Mouse (Mus musculus): ENCODE results near the gene Rcan3. TPM values are rescaled to one million over a fixed set of nuclear protein-coding genes. Genes with fewer than 3 reads are reported as not detected.

Gene Rcan3
- 20.0 and 20.1 TPM in 2 replicates for polyA plus RNA-seq (2016; fragmentation: Nextera tagmentation; extraction: Ambion mirVana)

- H3K4me2 ChIP-seq (replicated peaks) = peak within 1 kb of the TSS; percentile 93
- no peaks in the 10 kb centered on the region for H3K36me3 ChIP-seq
- H3K4me3 ChIP-seq = peak within 1 kb of the TSS; percentile 78
- no peaks in the 10 kb centered on the region for H3K27me3 ChIP-seq
- H3K9me3 ChIP-seq (replicated peaks) = no peaks in the 10 kb centered on the region
- peak within 1 kb of the TSS; percentile 9 for H3K27ac ChIP-seq
- peak within 1 kb of the TSS; percentile 90 for H3K9ac ChIP-seq
- WGBS = under 1% methylated on average over 64 of the region's 79 CpGs
- H3K4me1 ChIP-seq = peaks cover 16% of the 10 kb centered on the region
- ATAC-seq (ENCODE audit: low FRiP score) = peak; percentile 77
These were observed at the start of gene Rcan3 for GRCm38 (mm10) chr4:135433443-135434394. Gene Rcan3 (minus strand): TSS chr4:135433853.

GRCm38 (mm10) chr4:135480370-135480769 lies 46.7 kb upstream of the Rcan3 start:
- Histone ChIP-seq H3K4me1 (0 out of 2 replicates have a peak, but pooled peaks cover 3% of the 10 kb centered on the region), H3K27me3 (no peaks in the 10 kb centered on the region), H3K9ac (no peak overlapping the region), H3K9me3 (replicated peaks) (no peaks in the 10 kb centered on the region), H3K4me2 (replicated peaks) (no peak overlapping the region), H3K27ac (no peak overlapping the region), H3K36me3 (peaks cover 5% of the 10 kb centered on the region; the same call in 1 of the 2 replicates), H3K4me3 (no peak overlapping the region)
- ATAC-seq (ENCODE audit: low FRiP score) = no peak
- 81% methylated on average over 9 of the region's 9 CpGs for WGBS

- H3K9me3 ChIP-seq (replicated peaks) = no peaks in the 10 kb centered on the region
- H3K9ac ChIP-seq = no peak overlapping the region
- no peak overlapping the region for H3K4me3 ChIP-seq
- 87% methylated on average over 10 of the region's 10 CpGs for WGBS
- no peak overlapping the region for H3K27ac ChIP-seq
- H3K4me1 ChIP-seq = 0 out of 2 replicates have a peak, but pooled peaks cover 3% of the 10 kb centered on the region
- H3K36me3 ChIP-seq = peaks cover 5% of the 10 kb centered on the region; the same call in 1 of the 2 replicates
- ATAC-seq (ENCODE audit: low FRiP score) = no peak
- H3K27me3 ChIP-seq = no peaks in the 10 kb centered on the region
- H3K4me2 ChIP-seq (replicated peaks) = no peak overlapping the region
These were observed 44.2 kb upstream of the Rcan3 start for GRCm38 (mm10) chr4:135477851-135478250.

- no peak overlapping the region for H3K4me2 ChIP-seq (replicated peaks)
- ATAC-seq (ENCODE audit: low FRiP score) = no peak
- no peaks in the 10 kb centered on the region for H3K9me3 ChIP-seq (replicated peaks)
- no peak overlapping the region for H3K27ac ChIP-seq
- no peaks in the 10 kb centered on the region for H3K4me1 ChIP-seq
- H3K9ac ChIP-seq = no peak overlapping the region
- H3K4me3 ChIP-seq = no peak overlapping the region
- WGBS = 89% methylated on average over 11 of the region's 11 CpGs
- no peaks in the 10 kb centered on the region for H3K27me3 ChIP-seq
- peaks cover 9% of the 10 kb centered on the region; the same call in 1 of the 2 replicates for H3K36me3 ChIP-seq
These were observed 29.8 kb upstream of the Rcan3 start for GRCm38 (mm10) chr4:135463406-135463805.

GRCm38 (mm10) chr4:135453572-135453971 lies 19.9 kb upstream of the Rcan3 start:
- WGBS = 78% methylated on average over 12 of the region's 12 CpGs
- H3K9me3 ChIP-seq (replicated peaks) = no peaks in the 10 kb centered on the region
- no peak for ATAC-seq (ENCODE audit: low FRiP score)

GRCm38 (mm10) chr4:135453164-135453563 lies 19.5 kb upstream of the Rcan3 start:
- Histone ChIP-seq H3K36me3 (no peaks in the 10 kb centered on the region), H3K4me2 (replicated peaks) (no peak overlapping the region), H3K9me3 (replicated peaks) (no peaks in the 10 kb centered on the region), H3K4me1 (peaks cover 13% of the 10 kb centered on the region; the same call in 1 of the 2 replicates), H3K27me3 (no peaks in the 10 kb centered on the region), H3K4me3 (no peak overlapping the region), H3K27ac (no peak overlapping the region), H3K9ac (no peak overlapping the region)
- 79% methylated on average over 6 of the region's 6 CpGs for WGBS
- no peak for ATAC-seq (ENCODE audit: low FRiP score)

More at GRCm38 (mm10) chr4:135453572-135453971, 19.9 kb upstream of the Rcan3 start:
- H3K36me3 ChIP-seq = no peaks in the 10 kb centered on the region
- no peak overlapping the region for H3K27ac ChIP-seq
- no peak overlapping the region for H3K9ac ChIP-seq
- H3K4me3 ChIP-seq = no peak overlapping the region
- H3K27me3 ChIP-seq = no peaks in the 10 kb centered on the region
- no peak overlapping the region for H3K4me2 ChIP-seq (replicated peaks)
- peaks cover 13% of the 10 kb centered on the region; the same call in 1 of the 2 replicates for H3K4me1 ChIP-seq

GRCm38 (mm10) chr4:135451360-135452015 lies 17.8 kb upstream of the Rcan3 start:
- no peak for ATAC-seq (ENCODE audit: low FRiP score)
- Histone ChIP-seq H3K4me1 (peaks cover 13% of the 10 kb centered on the region; the same call in 1 of the 2 replicates), H3K9me3 (replicated peaks) (no peaks in the 10 kb centered on the region), H3K27ac (no peak overlapping the region), H3K9ac (no peak overlapping the region), H3K36me3 (no peaks in the 10 kb centered on the region), H3K4me3 (no peak overlapping the region), H3K27me3 (no peaks in the 10 kb centered on the region), H3K4me2 (replicated peaks) (no peak overlapping the region; the same call in 1 of the 2 replicates)
- WGBS = 60% methylated on average over 17 of the region's 18 CpGs

- H3K27ac ChIP-seq = no peak overlapping the region
- H3K9me3 ChIP-seq (replicated peaks) = no peaks in the 10 kb centered on the region
- H3K27me3 ChIP-seq = no peaks in the 10 kb centered on the region
- H3K9ac ChIP-seq = no peak overlapping the region
- no peak overlapping the region for H3K4me2 ChIP-seq (replicated peaks)
- no peaks in the 10 kb centered on the region for H3K36me3 ChIP-seq
- no peak overlapping the region for H3K4me3 ChIP-seq
- peaks cover 6% of the 10 kb centered on the region; the same call in 1 of the 2 replicates for H3K4me1 ChIP-seq
- no peak for ATAC-seq (ENCODE audit: low FRiP score)
- WGBS = 82% methylated on average over 5 of the region's 5 CpGs
These were observed 8.8 kb upstream of the Rcan3 start for GRCm38 (mm10) chr4:135442473-135442872.

GRCm38 (mm10) chr4:135439904-135440522 lies 6.4 kb upstream of the Rcan3 start:
- ATAC-seq (ENCODE audit: low FRiP score) = no peak
- Histone ChIP-seq H3K36me3 (no peaks in the 10 kb centered on the region), H3K9me3 (replicated peaks) (no peaks in the 10 kb centered on the region), H3K4me3 (no peak overlapping the region), H3K4me1 (peaks cover 6% of the 10 kb centered on the region; the same call in 1 of the 2 replicates), H3K27ac (no peak overlapping the region), H3K9ac (no peak overlapping the region), H3K27me3 (no peaks in the 10 kb centered on the region), H3K4me2 (replicated peaks) (no peak overlapping the region)
- WGBS = 57% methylated on average over 9 of the region's 9 CpGs

GRCm38 (mm10) chr4:135439188-135439647 lies 5.6 kb upstream of the Rcan3 start:
- Histone ChIP-seq H3K4me1 (peaks cover 12% of the 10 kb centered on the region), H3K9ac (no peak overlapping the region), H3K9me3 (replicated peaks) (no peaks in the 10 kb centered on the region), H3K36me3 (no peaks in the 10 kb centered on the region), H3K4me3 (no peak overlapping the region), H3K27me3 (no peaks in the 10 kb centered on the region), H3K4me2 (replicated peaks) (peak overlapping the region; percentile 38), H3K27ac (peak overlapping the region; percentile 35; the same call in 1 of the 2 replicates)
- peak; percentile 52; the same call in 1 of the 2 replicates for ATAC-seq (ENCODE audit: low FRiP score)
- 6% methylated on average over 14 of the region's 15 CpGs for WGBS

- ATAC-seq (ENCODE audit: low FRiP score) = no peak
- Histone ChIP-seq H3K36me3 (no peaks in the 10 kb centered on the region), H3K4me2 (replicated peaks) (no peak overlapping the region), H3K27me3 (no peaks in the 10 kb centered on the region), H3K9ac (no peak overlapping the region), H3K27ac (no peak overlapping the region), H3K9me3 (replicated peaks) (no peaks in the 10 kb centered on the region), H3K4me3 (no peak overlapping the region), H3K4me1 (peaks cover 18% of the 10 kb centered on the region)
These were observed 4.3 kb upstream of the Rcan3 start for GRCm38 (mm10) chr4:135437924-135438323.

GRCm38 (mm10) chr4:135436291-135436690 lies 2.6 kb upstream of the Rcan3 start:
- ATAC-seq (ENCODE audit: low FRiP score) = no peak
- Histone ChIP-seq H3K27me3 (no peaks in the 10 kb centered on the region), H3K9ac (no peak overlapping the region), H3K27ac (no peak overlapping the region), H3K4me3 (no peak overlapping the region), H3K36me3 (no peaks in the 10 kb centered on the region), H3K4me2 (replicated peaks) (no peak overlapping the region), H3K4me1 (peaks cover 19% of the 10 kb centered on the region), H3K9me3 (replicated peaks) (no peaks in the 10 kb centered on the region)
- WGBS = 57% methylated on average over 13 of the region's 13 CpGs
